Mouse (Mus musculus): ENCODE results near the gene Avp. TPM values are rescaled to one million over a fixed set of nuclear protein-coding genes. Genes with fewer than 3 reads are reported as not detected.
"Not testable (repeated sequence)": the region's sequence is repeated elsewhere in the genome, so short reads cannot be mapped to it uniquely, and the experiment has no call there.

Gene Avp
- total RNA-seq, 2 experiments from 2014 or later: not detected

DNA sequence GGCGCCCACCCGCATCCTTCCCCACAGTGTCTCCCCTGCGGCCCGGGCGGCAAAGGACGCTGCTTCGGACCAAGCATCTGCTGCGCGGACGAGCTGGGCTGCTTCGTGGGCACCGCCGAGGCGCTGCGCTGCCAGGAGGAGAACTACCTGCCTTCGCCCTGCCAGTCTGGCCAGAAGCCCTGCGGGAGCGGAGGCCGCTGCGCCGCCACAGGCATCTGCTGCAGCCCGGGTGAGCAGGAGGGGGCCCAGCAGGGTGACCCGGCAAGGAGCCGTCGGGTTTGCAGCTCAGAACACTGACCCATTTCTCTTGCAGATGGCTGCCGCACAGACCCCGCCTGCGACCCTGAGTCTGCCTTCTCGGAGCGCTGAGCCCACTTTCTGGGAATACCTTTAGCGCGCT lies 5.8 kb downstream of the Avp start:
- ATAC-seq (replicated peaks; ENCODE audit: low FRiP score, poor library complexity, severe bottlenecking): not testable (repeated sequence)

DNA sequence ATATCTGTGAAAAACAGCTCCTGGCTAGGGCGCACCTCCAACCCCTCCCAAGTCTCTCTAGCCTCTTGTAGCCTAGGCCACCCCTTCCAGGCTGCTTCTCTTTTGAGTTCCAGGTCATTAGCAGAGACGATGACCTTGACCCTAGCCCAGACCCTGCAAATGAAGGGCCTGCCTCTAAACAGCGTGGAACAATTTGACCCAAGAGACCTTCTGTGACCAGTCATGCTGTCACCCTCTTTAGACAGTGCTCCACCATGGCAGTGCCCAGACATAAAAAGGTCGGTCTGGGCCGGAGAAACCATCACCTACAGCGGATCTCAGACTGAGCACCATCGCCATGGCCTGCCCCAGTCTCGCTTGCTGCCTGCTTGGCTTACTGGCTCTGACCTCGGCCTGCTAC lies 6.5 kb downstream of the Avp start, which contains the start of gene Oxt:
TSS of gene Oxt (plus strand) at position 301 of the 400 bp plus-strand sequence.
- no peak for ATAC-seq (replicated peaks; ENCODE audit: low FRiP score, poor library complexity, severe bottlenecking)

DNA sequence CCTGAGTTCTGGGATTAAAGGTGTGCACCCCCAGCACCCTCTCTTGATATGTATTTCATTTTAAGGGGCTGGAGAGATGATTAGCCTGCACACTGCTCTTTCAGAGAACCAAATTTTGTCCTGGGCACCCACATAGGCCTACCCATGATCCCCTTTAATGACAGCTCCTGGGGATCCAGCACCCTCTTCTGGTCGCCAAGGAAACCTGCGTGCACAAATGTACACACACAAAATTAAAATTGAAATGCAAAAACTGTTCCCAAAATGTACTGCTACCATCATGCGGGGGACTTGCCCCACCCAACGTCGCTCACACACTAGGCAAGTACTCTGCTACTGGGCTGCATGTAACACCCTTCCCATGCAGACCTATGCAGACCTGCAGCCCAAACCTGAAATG lies 7.4 kb downstream of the Avp start:
- ATAC-seq (replicated peaks; ENCODE audit: low FRiP score, poor library complexity, severe bottlenecking): no peak

DNA sequence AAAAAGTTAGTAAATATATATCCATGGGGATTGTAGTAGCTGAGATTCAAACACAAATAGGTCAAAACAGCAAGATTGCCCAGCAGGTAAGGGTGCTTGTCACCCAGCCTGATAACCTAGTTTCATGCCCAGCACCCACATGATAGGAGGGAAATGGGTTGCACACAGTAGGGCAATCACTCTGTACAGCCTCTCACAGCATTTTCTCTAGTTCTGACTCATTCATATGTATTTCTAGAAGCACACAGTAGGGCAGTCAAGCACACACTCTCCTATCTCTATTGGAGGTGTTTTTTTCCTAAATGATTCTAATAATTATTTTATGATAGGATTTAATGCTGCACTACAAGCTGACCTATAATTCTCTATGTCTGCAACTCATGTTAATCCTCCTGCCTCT lies 12.4 kb downstream of the Avp start:
- no peak for ATAC-seq (replicated peaks; ENCODE audit: low FRiP score, poor library complexity, severe bottlenecking)

DNA sequence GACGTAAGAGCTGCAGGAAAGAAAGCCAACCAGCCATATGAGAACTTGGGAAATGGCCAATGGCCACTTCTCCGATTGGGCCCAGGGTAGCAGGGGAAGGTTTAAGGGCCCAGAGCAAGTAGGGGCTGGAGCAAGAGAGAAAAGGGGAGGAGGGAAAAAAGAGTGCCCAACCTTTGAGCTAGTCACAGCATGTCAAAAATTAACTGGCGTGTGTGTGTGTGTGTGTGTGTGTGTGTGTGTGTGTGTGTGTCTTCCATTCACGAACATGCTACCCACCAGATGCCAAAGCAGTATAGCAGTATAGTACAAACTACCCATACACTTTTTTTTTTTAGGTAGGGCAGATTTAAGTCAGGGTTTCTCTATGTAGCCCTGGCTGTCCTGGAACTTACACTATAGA lies 13.4 kb downstream of the Avp start:
- ATAC-seq (replicated peaks; ENCODE audit: low FRiP score, poor library complexity, severe bottlenecking): no peak

DNA sequence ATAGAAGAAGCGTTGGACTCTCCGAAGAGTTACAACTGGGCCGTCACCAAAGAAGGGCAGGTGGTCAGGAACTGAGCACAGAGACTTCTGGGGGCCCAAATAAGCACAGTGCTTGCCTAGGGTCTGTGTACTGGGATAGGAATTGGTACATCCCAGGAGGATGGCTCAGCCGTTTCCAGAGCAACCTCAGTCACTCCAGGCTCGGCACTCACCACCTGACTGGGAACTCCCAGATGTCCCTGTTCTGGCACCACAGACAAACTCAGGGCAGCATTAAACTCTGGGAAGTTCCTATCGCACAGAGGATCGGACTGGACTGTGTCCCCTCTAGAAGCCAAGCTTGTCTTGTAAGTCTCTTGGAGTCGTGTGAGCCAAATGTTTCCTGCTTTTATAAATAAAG lies 17.4 kb downstream of the Avp start:
- no peak for ATAC-seq (replicated peaks; ENCODE audit: low FRiP score, poor library complexity, severe bottlenecking)

DNA sequence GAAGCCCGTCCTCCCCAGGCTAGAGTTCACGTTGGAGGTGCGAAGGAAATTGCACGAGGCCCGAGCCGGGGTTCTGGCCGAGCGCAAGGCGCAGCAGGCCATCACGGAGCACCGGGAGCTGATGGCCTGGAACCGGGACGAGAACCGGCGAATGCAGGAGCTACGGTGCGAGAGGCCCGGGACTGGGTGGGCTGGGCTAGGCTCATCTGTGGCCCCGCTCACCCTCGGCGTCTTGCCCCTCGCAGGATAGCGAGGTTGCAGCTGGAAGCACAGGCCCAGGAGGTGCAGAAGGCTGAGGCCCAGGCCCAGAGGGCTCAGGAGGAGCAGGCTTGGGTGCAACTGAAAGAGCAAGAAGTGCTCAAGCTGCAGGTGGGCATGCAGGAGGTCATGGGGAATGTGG lies 18.3 kb downstream of the Avp start:
- ATAC-seq (replicated peaks; ENCODE audit: low FRiP score, poor library complexity, severe bottlenecking): no peak

DNA sequence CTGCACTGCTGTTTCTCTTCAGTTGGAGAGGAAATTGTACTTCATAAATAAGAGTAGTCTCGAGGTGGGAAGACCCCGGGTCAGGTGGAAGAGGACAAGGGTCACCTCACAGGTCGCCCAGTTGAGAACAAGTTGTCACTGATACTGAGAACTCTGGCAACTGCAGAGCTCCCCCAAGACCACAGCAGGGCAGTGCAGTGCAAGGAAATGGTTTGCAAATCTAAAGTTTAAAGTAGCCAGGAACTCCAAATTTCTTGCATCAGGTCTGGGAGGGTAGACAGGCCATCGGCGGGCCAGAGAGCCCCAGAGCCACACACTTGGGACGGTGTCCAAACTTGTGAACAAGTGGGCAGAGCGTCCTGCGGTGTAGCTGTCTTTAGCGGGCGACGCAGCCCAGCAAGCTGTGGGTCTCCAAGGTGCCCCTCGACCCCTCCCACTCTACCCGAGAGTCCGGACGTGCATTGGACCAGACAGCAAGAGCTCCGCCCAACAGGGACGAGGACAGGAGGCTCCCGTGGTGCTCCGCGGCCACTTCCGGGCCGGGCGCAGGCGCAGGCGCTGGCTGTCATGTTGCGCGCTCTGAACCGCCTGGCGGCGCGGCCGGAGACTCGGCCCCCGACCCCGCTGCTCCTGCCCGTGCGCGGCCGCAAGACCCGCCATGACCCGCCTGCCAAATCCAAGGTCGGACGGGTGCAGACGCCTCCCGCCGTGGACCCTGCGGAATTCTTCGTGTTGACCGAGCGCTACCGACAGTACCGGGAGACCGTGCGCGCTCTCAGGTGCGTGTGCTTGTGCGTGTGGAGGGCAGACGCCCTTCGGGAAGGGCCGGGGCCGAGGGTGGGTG lies 18.9 kb downstream of the Avp start, which contains the start of gene Mrps26:
TSS of gene Mrps26 (plus strand) at position 531 of the 844 bp plus-strand sequence.
- peak; percentile 93 for ATAC-seq (replicated peaks; ENCODE audit: low FRiP score, poor library complexity, severe bottlenecking)

DNA sequence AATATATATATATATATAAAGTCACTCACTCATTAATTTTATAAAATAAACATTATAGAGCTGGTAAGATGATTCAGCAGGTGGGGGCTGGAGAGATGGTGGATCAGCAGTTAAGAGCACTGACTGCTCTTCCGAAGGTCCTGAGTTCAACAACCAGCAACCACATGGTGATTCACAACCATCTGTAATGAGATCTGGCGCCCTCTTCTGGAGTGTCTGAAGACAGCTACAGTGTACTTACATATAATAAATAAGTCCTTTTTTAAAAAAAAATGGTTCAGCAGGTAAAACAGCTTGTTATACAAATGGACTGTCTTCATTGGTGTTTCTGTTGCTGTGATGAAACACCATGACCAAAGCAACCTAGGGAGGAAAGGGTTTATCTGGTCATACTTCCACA lies 24.3 kb downstream of the Avp start:
- ATAC-seq (replicated peaks; ENCODE audit: low FRiP score, poor library complexity, severe bottlenecking): no peak

DNA sequence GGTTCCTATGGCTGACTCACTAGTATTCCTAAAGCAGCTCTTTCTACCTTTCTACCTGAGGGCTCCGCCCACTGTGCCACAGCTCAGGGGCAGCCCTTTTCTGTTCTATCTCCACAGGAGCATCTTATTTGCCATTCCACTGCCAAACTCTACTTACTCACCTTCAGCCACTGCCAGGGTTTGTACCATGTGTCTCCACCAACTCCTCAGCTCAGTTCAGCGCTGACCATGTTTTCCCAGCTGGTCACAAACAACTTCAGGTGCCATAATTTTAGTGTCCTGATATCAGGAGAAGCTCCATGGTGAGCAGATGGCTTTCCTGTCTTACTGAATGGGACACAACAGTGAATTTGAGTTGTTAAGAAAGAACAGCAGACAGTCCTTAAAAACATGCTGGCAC lies 24.9 kb downstream of the Avp start:
- no peak for ATAC-seq (replicated peaks; ENCODE audit: low FRiP score, poor library complexity, severe bottlenecking)

DNA sequence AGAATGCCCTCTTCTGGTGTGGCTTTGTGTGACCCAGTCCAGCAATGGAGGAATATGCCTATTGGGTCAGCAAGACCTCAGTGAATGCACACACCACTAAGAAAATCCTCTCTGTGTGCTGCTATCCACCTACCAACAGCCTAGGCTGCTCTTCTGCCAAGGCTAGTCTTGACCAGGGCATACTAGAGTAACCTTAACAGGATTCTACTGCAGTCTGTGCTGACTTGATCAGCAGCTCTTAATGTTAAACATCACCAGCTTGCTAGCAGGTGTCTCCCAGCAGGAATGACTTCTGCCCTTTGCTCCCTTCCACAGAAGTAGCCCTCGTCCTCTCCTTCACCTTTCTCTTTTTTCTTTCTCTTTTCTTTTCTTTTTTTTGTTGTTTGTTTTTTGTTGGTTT lies 26.1 kb downstream of the Avp start:
- ATAC-seq (replicated peaks; ENCODE audit: low FRiP score, poor library complexity, severe bottlenecking): no peak

DNA sequence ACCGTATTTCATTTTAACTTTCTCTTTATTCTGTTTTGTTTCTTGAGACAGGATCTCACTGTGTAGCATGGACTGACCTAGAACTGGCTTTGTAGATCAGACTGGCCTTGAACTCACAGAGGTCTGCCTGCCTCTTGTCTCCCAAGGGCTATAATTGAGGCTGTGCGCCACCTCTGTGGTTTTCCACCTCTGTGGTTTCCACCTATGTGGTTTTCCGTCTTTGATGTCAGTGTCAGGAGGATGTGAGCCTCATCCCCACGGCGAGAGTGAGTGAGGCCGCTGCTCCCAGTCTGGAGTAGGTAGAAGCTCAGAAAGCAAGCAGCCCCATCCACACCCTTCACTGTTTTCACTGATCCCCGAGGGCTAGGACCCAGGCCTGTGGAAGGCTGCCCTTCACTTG lies 27.5 kb downstream of the Avp start:
- ATAC-seq (replicated peaks; ENCODE audit: low FRiP score, poor library complexity, severe bottlenecking): no peak

DNA sequence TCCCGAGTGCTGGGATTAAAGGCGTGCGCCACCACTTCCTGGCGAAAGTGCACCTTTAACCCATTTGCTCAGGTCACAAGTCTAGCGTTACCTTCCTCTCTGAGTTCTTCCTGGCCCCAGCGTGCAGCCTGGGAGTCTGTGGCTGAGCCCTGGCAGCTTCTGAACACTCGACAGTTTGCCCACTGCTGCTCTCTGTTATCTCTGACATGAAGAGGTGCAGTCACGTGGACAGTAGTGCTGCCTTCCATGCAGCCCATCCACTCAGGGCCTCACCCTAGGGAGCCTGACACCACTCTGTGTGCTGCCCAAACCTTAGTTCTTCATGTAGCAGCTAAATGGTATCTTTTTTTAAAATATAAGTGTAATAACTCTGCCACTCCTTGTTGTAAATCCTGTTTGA lies 35.4 kb downstream of the Avp start:
- no peak for ATAC-seq (replicated peaks; ENCODE audit: low FRiP score, poor library complexity, severe bottlenecking)

DNA sequence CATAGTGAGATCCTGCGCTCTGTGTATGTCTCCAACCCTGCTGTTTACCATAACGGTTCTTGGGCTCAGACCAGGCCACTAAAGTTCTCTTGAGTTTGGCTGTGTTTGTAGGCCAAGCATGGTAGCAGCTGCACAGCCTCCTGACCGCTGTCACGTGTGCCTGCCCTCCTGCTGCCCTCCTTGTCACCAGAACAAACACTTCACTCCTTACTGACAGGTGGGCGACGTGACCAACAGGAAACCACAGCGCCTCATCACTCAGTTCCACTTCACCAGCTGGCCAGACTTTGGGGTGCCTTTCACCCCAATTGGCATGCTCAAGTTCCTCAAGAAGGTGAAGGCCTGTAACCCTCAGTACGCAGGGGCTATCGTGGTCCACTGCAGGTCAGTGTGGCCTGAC lies 42.1 kb downstream of the Avp start:
- no peak for ATAC-seq (replicated peaks; ENCODE audit: low FRiP score, poor library complexity, severe bottlenecking)

DNA sequence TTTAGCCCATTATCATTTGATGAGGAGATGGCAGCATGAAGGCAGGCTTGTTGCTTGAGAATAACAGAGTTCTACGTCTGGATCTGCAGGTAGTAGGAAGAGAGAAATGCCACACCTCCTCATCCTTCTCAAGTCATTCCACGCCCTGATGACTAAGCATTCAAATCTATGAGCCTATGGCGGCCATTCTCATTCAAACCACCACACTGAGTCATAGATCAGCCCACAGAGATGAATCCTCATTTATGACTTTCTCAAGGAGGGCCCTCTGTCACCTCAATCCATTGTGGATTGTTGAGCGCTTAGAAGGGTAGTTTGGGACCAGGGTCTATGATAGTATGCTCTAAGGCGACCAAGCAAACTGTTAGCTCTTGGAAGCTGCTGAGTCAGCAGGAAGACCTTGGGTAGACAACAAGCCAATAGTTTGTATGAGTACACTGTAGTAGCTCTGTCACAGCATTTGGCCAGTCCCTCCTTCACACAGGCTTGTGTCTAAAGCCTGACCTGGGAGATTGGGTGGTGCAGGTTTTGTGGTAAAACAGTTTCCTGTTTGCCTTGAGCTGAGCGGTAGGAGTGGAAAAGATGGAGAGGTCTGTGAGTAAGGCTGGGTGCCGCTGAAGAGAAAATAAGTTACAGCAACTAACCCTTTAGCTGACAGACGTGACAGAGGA lies 43.3 kb downstream of the Avp start:
- no peak for ATAC-seq (replicated peaks; ENCODE audit: low FRiP score, poor library complexity, severe bottlenecking)

DNA sequence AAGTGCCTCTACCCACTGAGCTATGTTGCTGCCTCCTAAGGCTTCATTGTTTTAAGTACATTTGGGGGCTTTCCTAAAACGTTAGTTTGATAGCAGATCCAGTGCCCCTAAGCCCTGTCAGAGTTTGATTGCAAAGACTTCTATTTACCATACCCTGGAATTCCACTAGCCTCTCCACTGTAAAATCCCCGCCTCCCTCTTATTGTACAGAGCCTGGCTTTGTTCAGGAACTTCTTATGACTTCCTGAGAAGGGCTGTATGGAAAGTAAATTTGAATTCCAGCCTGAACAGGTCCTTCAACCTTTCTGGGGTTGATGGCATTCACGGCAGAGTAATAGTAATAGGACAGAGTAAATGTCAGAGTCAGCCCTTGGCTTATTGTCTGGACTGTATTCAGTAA lies 45.5 kb downstream of the Avp start:
- ATAC-seq (replicated peaks; ENCODE audit: low FRiP score, poor library complexity, severe bottlenecking): no peak

DNA sequence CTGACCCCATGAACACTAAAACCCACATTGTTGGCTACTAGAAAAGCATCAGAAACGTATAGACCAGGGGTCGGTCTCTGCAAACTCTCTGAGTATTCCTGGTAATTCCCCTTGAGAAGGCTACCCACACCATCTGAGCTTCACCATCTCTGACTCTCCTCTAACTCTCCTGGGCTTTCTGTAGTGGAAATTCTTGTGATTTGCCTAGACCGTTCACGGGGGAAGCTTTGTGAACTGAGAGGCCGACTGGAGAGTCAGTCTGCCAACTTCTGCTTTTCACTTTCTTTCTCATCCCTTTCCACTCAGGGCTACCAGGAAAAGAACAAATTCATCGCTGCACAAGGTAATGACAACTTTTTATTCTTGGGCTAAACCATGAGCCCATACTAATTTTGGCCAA lies 47.3 kb downstream of the Avp start:
- no peak for ATAC-seq (replicated peaks; ENCODE audit: low FRiP score, poor library complexity, severe bottlenecking)

DNA sequence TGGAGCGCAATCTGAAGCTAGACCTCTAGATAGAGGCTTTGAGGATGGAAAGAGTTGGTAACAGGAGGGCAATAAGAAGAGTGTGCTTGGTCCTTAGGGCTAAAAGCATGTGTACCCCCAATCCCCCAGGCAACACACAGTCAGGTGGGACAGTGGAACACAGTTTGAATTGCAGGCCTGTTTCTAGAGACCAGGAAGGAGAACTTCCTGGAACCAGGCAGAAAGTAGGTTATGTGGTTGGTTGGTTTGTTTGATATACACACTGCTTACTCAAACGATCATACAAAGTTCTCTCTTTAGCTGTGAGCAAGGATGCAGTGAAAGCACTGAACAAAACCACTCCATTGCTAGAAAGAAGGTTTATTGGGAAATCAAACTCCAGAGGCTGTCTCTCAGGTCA lies 50.2 kb downstream of the Avp start:
- ATAC-seq (replicated peaks; ENCODE audit: low FRiP score, poor library complexity, severe bottlenecking): no peak
